Mouse (Mus musculus) right cerebral cortex, adult 18-20 months (tissue): Measurements from ENCODE around the gene Crcp.
"Not testable (repeated sequence)": the region's sequence is repeated elsewhere in the genome, so short reads cannot be mapped to it uniquely, and the experiment has no call there.

ENCODE experiments used
- DNase-seq: peaks from one replicate; pipeline ENCODE4 v3.0.0; 2022; ENCODE audit warnings: mixed read lengths

The Crcp gene

GRCm38 (mm10) chr5:130023767-130024539, 5.1 kb upstream of the Crcp start:
- DNase-seq = peak; percentile 74

GRCm38 (mm10) chr5:130027134-130027533, 2.0 kb upstream of the Crcp start:
- no peak for DNase-seq

- DNase-seq = no peak
Measured at GRCm38 (mm10) chr5:130027696-130028095, 1.4 kb upstream of the Crcp start.

- DNase-seq = no peak
Measured at GRCm38 (mm10) chr5:130031410-130032390, 2.6 kb downstream of the Crcp start.

GRCm38 (mm10) chr5:130033869-130034268, 4.8 kb downstream of the Crcp start:
- no peak for DNase-seq

- not testable (repeated sequence) for DNase-seq
Measured at GRCm38 (mm10) chr5:130036300-130036699, 7.2 kb downstream of the Crcp start.

- DNase-seq = peak; percentile 44
Measured at GRCm38 (mm10) chr5:130037752-130038455, 8.8 kb downstream of the Crcp start.

- DNase-seq = no peak
Measured at GRCm38 (mm10) chr5:130040797-130041196, 11.7 kb downstream of the Crcp start.

- DNase-seq = no peak
Measured at GRCm38 (mm10) chr5:130041262-130041661, 12.2 kb downstream of the Crcp start.

GRCm38 (mm10) chr5:130043741-130044140, 14.7 kb downstream of the Crcp start:
- no peak for DNase-seq

- DNase-seq = peak; percentile 58
Measured at GRCm38 (mm10) chr5:130044201-130044695, 15.2 kb downstream of the Crcp start.

GRCm38 (mm10) chr5:130046100-130046499, 17.0 kb downstream of the Crcp start:
- DNase-seq = no peak

- no peak for DNase-seq
Measured at GRCm38 (mm10) chr5:130046589-130046988, 17.5 kb downstream of the Crcp start.

- DNase-seq = no peak
Measured at GRCm38 (mm10) chr5:130047013-130047412, 17.9 kb downstream of the Crcp start.

GRCm38 (mm10) chr5:130048786-130049520, 19.9 kb downstream of the Crcp start:
- DNase-seq = no peak

- no peak for DNase-seq
Measured at GRCm38 (mm10) chr5:130050416-130050815, 21.3 kb downstream of the Crcp start.

GRCm38 (mm10) chr5:130051073-130051860, 22.2 kb downstream of the Crcp start:
- no peak for DNase-seq

- no peak for DNase-seq
Measured at GRCm38 (mm10) chr5:130052510-130052909, 23.4 kb downstream of the Crcp start.

- no peak for DNase-seq
Measured at GRCm38 (mm10) chr5:130052955-130053354, 23.9 kb downstream of the Crcp start.

- DNase-seq = no peak
Measured at GRCm38 (mm10) chr5:130055688-130056087, 26.6 kb downstream of the Crcp start.

- DNase-seq = no peak
Measured at GRCm38 (mm10) chr5:130056303-130056702, 27.2 kb downstream of the Crcp start.
